Mouse (Mus musculus): ENCODE measurements at regions not wholly inside any gene's neighbourhood (a gene's known extent, or its start where the extent isn't known, plus 50 kb on each side); places are given as distances from the start of the nearest gene placed in this dataset.

GRCm38 (mm10) chr7:111345117-111345516 lies 262.3 kb upstream of the Eif4g2 start:
- no peak for DNase-seq (ENCODE audit: low read depth, low spot score)

GRCm38 (mm10) chr7:111337053-111337452 lies 254.2 kb upstream of the Eif4g2 start:
- no peak for DNase-seq (ENCODE audit: low read depth, low spot score)

DNA sequence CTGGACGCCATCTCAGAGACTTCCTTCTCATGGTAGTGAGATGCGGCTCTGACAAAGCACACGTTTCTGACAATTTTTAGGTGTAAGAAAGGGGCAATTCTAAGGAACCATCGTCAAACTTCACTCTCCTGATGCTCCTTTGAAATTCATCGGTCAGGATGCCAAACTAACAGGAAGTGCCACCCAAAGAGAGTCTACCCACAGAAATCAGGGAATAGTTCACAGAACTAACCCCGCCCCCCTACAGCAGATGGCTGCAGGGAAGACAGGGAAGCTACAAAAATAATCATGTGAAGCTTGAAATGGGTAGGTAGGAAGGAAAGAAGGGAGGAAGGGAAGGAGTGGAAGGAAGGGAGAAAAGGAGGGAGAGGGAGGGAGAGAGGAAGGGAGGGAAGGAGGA lies 240.1 kb upstream of the Eif4g2 start:
- no peak for DNase-seq (ENCODE audit: low read depth, low spot score)

DNA sequence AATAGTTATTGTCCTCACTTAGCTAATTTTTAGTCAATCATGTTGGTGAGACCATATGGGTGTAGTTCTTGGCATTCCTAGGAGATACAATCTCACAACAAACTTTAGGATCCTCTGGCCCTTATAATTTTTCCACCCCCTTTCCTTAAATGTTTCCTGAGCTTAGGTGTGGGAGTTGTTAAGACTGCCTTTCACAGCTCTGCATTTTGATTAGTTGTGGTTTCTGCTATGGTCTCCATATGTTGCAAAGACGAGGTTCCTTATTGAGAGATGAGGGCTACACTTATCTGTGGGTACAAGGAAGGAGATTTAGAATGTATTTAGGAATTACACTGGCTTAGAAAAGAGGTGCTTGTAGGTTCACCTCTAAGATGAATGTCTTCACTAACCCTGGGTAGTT lies 237.1 kb upstream of the Eif4g2 start:
- no peak for DNase-seq (ENCODE audit: low read depth, low spot score)

GRCm38 (mm10) chr7:111316479-111316990 lies 233.7 kb upstream of the Eif4g2 start:
- no peak for DNase-seq (ENCODE audit: low read depth, low spot score)

GRCm38 (mm10) chr7:111313921-111314320 lies 231.1 kb upstream of the Eif4g2 start:
- no peak for DNase-seq (ENCODE audit: low read depth, low spot score)

- no peak for DNase-seq (ENCODE audit: low read depth, low spot score)
These were observed 222.4 kb upstream of the Eif4g2 start for GRCm38 (mm10) chr7:111305196-111305595.

- DNase-seq (ENCODE audit: low read depth, low spot score): no peak
These were observed 219.1 kb upstream of the Eif4g2 start for GRCm38 (mm10) chr7:111301791-111302488.

DNA sequence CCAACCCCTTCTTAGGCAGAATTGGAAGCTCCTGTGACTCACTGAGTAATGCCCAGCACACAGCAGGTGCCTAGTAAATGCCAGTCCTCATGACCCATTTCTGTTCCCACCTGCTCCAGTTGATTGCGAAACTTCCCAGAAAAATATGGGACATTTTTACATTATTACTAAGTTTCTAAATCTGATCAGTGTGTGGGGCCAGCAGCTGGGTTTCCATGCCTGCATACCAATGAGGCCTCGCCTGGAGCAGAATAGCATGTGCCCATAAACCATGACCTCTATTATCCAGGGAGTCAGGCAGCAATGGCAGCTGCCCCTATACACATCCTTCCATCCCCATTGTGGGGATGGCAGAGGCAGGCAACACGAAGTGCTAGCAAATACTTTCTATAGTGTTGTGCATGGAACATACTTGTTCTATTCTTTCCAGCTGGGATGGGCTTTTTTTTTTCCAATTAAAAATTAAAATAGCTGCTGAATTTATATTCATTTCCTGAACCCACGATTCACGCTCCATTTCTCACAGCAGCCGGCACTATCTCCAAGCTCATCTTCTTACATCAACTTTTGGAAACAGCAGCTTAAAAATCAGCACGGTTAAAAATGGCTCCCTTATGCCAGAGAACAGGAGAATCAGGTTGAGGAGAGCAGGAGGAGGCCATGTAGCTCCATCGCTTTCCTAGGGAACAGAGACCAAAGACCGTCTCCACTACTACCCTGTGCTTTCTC lies 214.5 kb upstream of the Eif4g2 start:
- no peak for DNase-seq (ENCODE audit: low read depth, low spot score)

GRCm38 (mm10) chr7:111283411-111283955 lies 200.7 kb upstream of the Eif4g2 start:
- no peak for DNase-seq (ENCODE audit: low read depth, low spot score)

DNA sequence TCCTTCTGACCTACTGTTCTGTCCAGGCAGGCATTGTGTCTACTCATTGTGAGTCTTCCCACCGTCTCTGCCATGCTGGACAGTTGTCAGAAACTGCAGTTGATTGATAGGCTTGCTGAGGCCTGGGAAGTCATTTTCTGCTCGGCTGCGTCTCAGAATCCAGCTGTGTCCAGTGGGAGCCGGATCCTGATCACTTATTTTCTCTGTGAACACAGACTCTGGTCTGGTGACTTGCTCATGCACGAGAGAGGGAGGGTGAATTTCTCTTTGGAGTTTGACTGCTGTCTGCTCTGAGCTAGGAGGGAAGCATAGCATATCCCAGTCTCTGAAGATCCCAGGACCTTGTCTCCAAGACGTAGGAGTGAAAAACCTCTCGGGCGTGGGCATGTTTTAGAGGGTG lies 199.5 kb upstream of the Eif4g2 start:
- no peak for DNase-seq (ENCODE audit: low read depth, low spot score)

GRCm38 (mm10) chr7:111277703-111278102 lies 194.9 kb upstream of the Eif4g2 start:
- DNase-seq (ENCODE audit: low read depth, low spot score): no peak

DNA sequence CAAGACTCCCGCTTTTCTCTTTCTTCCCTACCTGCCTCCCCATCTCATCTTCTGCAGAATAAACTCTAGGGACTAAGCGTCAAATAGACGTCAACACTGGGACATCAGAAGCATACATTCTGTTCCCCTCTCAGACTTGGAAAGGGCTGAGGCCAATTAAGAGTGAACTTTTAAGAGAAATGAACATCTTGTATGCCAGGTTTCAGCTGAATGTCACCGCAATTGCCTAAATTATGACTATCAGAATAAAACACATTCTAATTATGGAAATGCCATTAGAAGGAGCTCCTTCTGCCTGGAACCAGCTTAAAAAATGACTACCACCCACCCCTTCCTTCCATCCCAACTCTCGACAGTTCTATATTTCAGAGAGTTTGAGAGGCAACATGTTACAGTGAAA lies 191.0 kb upstream of the Eif4g2 start:
- DNase-seq (ENCODE audit: low read depth, low spot score): no peak

- DNase-seq (ENCODE audit: low read depth, low spot score): no peak
These were observed 188.0 kb upstream of the Eif4g2 start for GRCm38 (mm10) chr7:111270874-111271273.

DNA sequence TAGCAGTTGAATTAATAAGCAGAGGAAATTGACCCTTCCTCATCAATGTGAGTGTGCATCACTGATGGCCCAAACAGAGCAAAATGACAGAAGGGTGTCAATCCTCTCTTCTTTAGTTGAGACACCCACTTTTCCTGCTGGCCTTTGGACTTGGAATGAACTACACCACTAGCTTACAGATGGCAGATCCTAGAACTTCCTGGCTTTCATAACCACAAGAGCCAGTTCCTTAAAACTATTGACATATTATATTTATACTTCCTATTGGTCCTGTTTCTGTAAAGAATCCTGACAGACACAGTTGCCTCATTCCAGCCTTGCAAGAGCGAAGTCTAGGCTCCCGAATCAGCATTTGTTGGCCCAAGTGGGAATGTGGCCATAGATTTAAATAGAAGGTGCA lies 185.4 kb upstream of the Eif4g2 start:
- DNase-seq (ENCODE audit: low read depth, low spot score): no peak

GRCm38 (mm10) chr7:111263302-111263701 lies 180.5 kb upstream of the Eif4g2 start:
- no peak for DNase-seq (ENCODE audit: low read depth, low spot score)

GRCm38 (mm10) chr7:111259630-111260574 lies 177.1 kb upstream of the Eif4g2 start:
- no peak for DNase-seq (ENCODE audit: low read depth, low spot score)

- DNase-seq (ENCODE audit: low read depth, low spot score): no peak
These were observed 175.0 kb upstream of the Eif4g2 start for GRCm38 (mm10) chr7:111257842-111258241.

DNA sequence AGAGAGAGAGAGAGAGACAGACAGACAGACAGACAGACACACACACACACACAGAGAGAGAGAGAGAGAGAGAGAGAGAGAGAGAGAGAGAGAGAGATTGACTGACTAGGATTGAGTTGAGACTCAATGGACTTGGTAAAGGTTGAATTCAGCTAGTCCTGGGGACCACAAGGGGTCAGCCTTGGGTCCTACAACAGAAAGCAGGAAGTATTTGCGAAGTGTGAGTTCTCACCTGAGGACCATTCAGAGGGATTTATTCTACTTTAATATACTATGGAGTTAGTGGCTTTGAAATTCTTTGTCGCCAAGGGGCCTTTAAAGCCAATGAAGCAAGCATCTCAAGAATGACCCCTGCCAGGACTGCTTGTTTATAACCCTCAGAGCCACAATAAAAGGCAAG lies 173.4 kb upstream of the Eif4g2 start:
- no peak for DNase-seq (ENCODE audit: low read depth, low spot score)

- peak; percentile 26 for DNase-seq (ENCODE audit: low read depth, low spot score)
These were observed 166.8 kb upstream of the Eif4g2 start for GRCm38 (mm10) chr7:111249606-111250005.

- DNase-seq (ENCODE audit: low read depth, low spot score): no peak
These were observed 162.7 kb upstream of the Eif4g2 start for GRCm38 (mm10) chr7:111245488-111245887.

DNA sequence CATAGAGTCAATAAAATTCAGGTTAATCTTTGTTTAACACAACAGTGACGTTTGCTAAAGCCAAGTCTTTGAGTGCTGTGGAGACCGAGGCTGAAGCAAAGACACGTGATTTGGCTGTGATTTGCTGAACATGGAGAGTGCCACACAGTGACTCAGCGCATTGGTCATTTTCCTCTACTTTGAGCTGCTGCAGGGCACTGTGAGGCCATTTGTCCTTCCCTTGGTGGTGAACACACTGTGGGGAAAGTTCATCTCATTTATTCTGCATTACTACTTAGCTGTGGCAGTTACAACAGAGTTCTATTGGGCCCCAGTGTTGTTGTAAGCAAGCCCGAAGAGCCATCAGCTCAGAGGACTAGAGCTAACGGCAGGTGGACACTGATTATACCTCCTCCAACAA lies 162.2 kb upstream of the Eif4g2 start:
- no peak for DNase-seq (ENCODE audit: low read depth, low spot score)

All from CD4-positive helper T cell, adult 2 months (primary cell).